Mouse (Mus musculus) adrenal gland, adult 18-20 months (tissue): ENCODE data around the gene Sprr2f. TPM values are rescaled to one million over a fixed set of nuclear protein-coding genes. Genes with fewer than 3 reads are reported as not detected.

ENCODE experiments used
- DNase-seq, 2 experiments: peaks; one replicate each; pipeline ENCODE4 v3.0.0; 2021 to 2022; ENCODE audit warnings: low spot score in 2 of 2
- long read RNA-seq, 2 experiments: library from polyadenylated mRNA; stranded (forward); transcript quantifications; one replicate each; pipeline ENCODE4 v2.0.0; 2021
- total RNA-seq, 2 experiments: library from RNA; stranded (reverse); gene quantifications; 1 replicate in 1 of 2; 2 replicates in 1 of 2; pipeline ENCODE4 v1.2.3; 2021

Sprr2f gene
- total RNA-seq: not detected
- long read RNA-seq, experiment 1: 0 reads
- long read RNA-seq, experiment 2: 0 reads

GRCm38 (mm10) chr3:92364887-92365286 lies at the start of gene Sprr2f:
Gene Sprr2f, plus strand, starts transcription at chr3:92365187.
- DNase-seq: no peak

GRCm38 (mm10) chr3:92316320-92316719 lies 48.7 kb upstream of the Sprr2f start, which contains the start of gene Sprr2b:
Gene Sprr2b, plus strand, starts transcription at chr3:92316620.
- DNase-seq: no peak

- no peak for DNase-seq
Observed at GRCm38 (mm10) chr3:92317384-92317783, 47.6 kb upstream of the Sprr2f start.

GRCm38 (mm10) chr3:92336278-92336677 lies 28.7 kb upstream of the Sprr2f start:
- no peak for DNase-seq

GRCm38 (mm10) chr3:92338840-92339239 lies 26.1 kb upstream of the Sprr2f start, which contains the start of gene Sprr2d:
Gene Sprr2d, plus strand, starts transcription at chr3:92339140.
- no peak for DNase-seq

- no peak for DNase-seq
Observed at GRCm38 (mm10) chr3:92351843-92352242, 13.1 kb upstream of the Sprr2f start, which contains the start of gene Sprr2e. Gene Sprr2e, plus strand, starts transcription at chr3:92352143.

GRCm38 (mm10) chr3:92361619-92362018 lies 3.4 kb upstream of the Sprr2f start:
- DNase-seq: no peak

GRCm38 (mm10) chr3:92373613-92374012 lies 8.6 kb downstream of the Sprr2f start:
- no peak for DNase-seq

- no peak for DNase-seq
Observed at GRCm38 (mm10) chr3:92385385-92385784, 20.4 kb downstream of the Sprr2f start, which contains the start of gene Sprr2h. Gene Sprr2h, plus strand, starts transcription at chr3:92385685.

GRCm38 (mm10) chr3:92394301-92394700 lies 29.3 kb downstream of the Sprr2f start:
- no peak for DNase-seq

- DNase-seq: no peak
Observed at GRCm38 (mm10) chr3:92407691-92408090, 42.7 kb downstream of the Sprr2f start, which contains the start of gene Sprr2i. Gene Sprr2i, plus strand, starts transcription at chr3:92407991.

Other genes starting within 250 kb of the Sprr2f start
- not detected for gene Prr9, start 241.2 kb upstream of the Sprr2f start, total RNA-seq
- not detected for gene Lelp1, start 222.4 kb upstream of the Sprr2f start, total RNA-seq
- not detected for gene Sprr2a1, start 149.4 kb upstream of the Sprr2f start, total RNA-seq
- not detected for gene Sprr2a2, start 149.3 kb upstream of the Sprr2f start, total RNA-seq
- not detected for gene Sprr2a3, start 79.8 kb upstream of the Sprr2f start, total RNA-seq
- gene Sprr2b, start 48.6 kb upstream of the Sprr2f start, total RNA-seq: not detected
- gene Sprr2d, start 26.0 kb upstream of the Sprr2f start, total RNA-seq: not detected
- gene Sprr2e, start 13.0 kb upstream of the Sprr2f start, total RNA-seq: not detected
- not detected for gene Sprr2h, start 20.5 kb downstream of the Sprr2f start, total RNA-seq
- not detected for gene Sprr2i, start 42.8 kb downstream of the Sprr2f start, total RNA-seq
- not detected for gene Sprr2j-ps, start 52.9 kb downstream of the Sprr2f start, total RNA-seq
- 1 to 10 TPM; 4.1 to 4.8 TPM for gene Gm9774, start 64.2 kb downstream of the Sprr2f start, total RNA-seq
- gene Sprr2k, start 67.4 kb downstream of the Sprr2f start, total RNA-seq: not detected
- not detected for gene Sprr1b, start 73.6 kb downstream of the Sprr2f start, total RNA-seq
- not detected for gene Sprr3, start 93.5 kb downstream of the Sprr2f start, total RNA-seq
- not detected for gene Sprr1a, start 120.7 kb downstream of the Sprr2f start, total RNA-seq
- not detected for gene Sprr4, start 135.3 kb downstream of the Sprr2f start, total RNA-seq
- not detected for gene 2310046K23Rik, start 169.3 kb downstream of the Sprr2f start, total RNA-seq
- gene Ivl, start 208.5 kb downstream of the Sprr2f start, total RNA-seq: not detected
- not detected for gene Smcp, start 223.8 kb downstream of the Sprr2f start, total RNA-seq
- gene 2210017I01Rik, start 242.3 kb downstream of the Sprr2f start, total RNA-seq: not detected